Mouse (Mus musculus): ENCODE measurements at regions not wholly inside any gene's neighbourhood (a gene's known extent, or its start where the extent isn't known, plus 50 kb on each side); places are given as distances from the start of the nearest gene placed in this dataset.
"Not testable (repeated sequence)": the region's sequence is repeated elsewhere in the genome, so short reads cannot be mapped to it uniquely, and the experiment has no call there.

DNA sequence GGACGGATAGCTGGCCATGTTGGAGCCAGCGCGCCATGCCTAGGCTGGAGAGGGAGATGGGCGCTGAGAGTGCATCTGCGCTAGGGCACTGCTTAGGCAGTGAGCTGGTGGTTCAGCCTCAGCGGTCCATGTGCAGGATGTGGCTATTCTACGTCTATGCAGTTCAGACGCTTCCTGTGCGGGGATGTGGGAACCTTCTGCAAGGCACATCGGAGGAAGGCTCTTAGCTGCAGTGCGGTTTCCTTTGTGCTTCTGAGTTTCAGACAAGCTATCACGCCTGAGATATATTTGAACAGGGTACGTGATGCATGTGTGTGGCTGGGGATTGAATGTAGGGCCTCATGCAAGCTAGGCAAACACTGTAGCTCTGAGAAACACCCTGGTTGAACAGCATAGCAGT is 54.4 kb upstream of the Lrpprc start:
- H3K4me3 ChIP-seq = no peak overlapping the region
- no peak overlapping the region for H3K27ac ChIP-seq
- H3K27me3 ChIP-seq (replicated peaks) = peaks cover 8% of the 10 kb centered on the region
- H3K36me3 ChIP-seq = no peaks in the 10 kb centered on the region
- H3K4me2 ChIP-seq = no peak overlapping the region
- WGBS (ENCODE audit: insufficient replicate concordance) = 49% methylated on average over 13 of the region's 13 CpGs
- ATAC-seq = 0 out of 2 replicates have a peak, but pooled peaks have one; percentile 30
- H3K4me1 ChIP-seq = no peaks in the 10 kb centered on the region
- H3K9ac ChIP-seq = no peak overlapping the region
- H3K9me3 ChIP-seq (replicated peaks) = no peaks in the 10 kb centered on the region

DNA sequence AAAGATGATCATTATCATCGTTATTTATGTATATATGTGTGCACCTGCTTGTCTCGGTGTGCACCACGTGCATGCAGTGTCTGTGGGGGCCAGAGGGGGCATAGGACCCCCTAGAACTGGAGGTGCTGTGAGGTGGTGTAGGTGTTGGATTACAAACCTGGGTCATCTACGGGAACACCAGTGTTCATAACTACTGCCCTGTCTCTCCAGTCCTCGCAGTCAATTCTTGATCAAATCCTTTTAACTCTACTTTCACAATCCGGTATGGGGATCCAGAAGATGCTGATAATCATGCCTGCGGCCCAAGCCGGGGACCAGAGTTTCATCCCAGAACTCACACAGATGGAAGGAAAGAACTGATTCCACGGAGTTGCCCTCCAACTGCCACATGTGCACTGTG is 55.6 kb upstream of the Lrpprc start:
- Histone ChIP-seq H3K4me1 (no peaks in the 10 kb centered on the region), H3K27me3 (replicated peaks) (peaks cover 8% of the 10 kb centered on the region), H3K9me3 (replicated peaks) (no peaks in the 10 kb centered on the region), H3K36me3 (no peaks in the 10 kb centered on the region), H3K27ac (no peak overlapping the region), H3K9ac (no peak overlapping the region), H3K4me2 (no peak overlapping the region), H3K4me3 (no peak overlapping the region)
- no peak for ATAC-seq
- 67% methylated on average over 9 of the region's 9 CpGs for WGBS (ENCODE audit: insufficient replicate concordance)

DNA sequence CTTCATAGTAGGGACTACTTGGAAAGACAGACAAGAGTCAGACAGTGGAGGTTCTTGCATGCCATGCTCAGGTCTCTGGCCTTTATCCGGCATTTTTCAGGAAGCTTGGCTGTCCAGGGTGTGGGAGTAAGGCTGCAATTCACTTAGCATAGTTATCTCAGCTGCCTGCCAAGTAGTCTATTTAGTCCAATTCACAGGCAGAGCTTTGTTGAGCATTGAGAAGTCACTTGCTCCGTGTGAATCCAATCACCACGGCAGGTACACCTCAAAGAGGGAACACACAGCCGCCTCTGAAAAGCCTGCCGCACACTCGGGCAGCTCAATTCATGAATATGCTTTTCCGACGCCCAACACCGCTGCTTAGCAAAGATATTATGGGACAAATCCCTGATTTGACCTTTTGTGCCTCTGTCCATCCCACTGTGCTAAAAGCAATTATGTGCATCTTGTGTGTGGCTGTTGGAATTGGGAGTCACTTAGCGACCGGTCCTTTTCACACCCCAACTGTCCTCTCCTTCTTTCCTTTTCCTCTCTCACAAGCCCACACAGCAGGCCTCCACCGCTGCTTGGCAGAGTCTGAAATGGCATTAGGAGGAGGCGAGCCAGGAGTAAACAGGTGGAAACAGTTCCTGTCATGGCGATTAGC is 57.9 kb upstream of the Lrpprc start:
- Histone ChIP-seq H3K9ac (no peak overlapping the region), H3K4me2 (no peak overlapping the region), H3K4me3 (no peak overlapping the region), H3K27ac (no peak overlapping the region), H3K9me3 (replicated peaks) (no peaks in the 10 kb centered on the region), H3K36me3 (no peaks in the 10 kb centered on the region), H3K27me3 (replicated peaks) (peaks cover 8% of the 10 kb centered on the region), H3K4me1 (no peaks in the 10 kb centered on the region)
- ATAC-seq = no peak
- 52% methylated on average over 14 of the region's 14 CpGs for WGBS (ENCODE audit: insufficient replicate concordance)

DNA sequence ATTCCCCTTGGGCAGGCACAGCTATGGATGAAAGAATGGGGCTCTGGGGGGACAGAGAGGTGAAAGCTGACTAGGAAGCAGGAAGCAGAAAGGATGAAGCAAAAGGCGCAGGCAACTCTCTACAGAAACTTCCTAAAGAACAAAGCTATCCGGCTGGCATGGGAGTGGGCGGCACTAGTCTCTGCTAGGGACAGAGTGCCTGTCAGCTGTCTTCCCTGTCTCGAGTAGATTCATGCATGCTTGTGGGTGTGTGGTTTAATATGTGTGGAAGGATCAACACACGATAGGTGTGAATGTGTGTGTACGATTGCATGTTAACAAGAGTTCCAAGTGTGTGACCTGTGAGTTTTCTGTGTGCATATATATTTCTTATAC is 58.4 kb upstream of the Lrpprc start:
- H3K4me1 ChIP-seq = no peaks in the 10 kb centered on the region
- ATAC-seq = no peak
- H3K27ac ChIP-seq = no peak overlapping the region
- peaks cover 8% of the 10 kb centered on the region for H3K27me3 ChIP-seq (replicated peaks)
- no peak overlapping the region for H3K4me3 ChIP-seq
- H3K36me3 ChIP-seq = no peaks in the 10 kb centered on the region
- 64% methylated on average over 6 of the region's 6 CpGs for WGBS (ENCODE audit: insufficient replicate concordance)
- H3K9me3 ChIP-seq (replicated peaks) = no peaks in the 10 kb centered on the region
- H3K9ac ChIP-seq = no peak overlapping the region
- no peak overlapping the region for H3K4me2 ChIP-seq

DNA sequence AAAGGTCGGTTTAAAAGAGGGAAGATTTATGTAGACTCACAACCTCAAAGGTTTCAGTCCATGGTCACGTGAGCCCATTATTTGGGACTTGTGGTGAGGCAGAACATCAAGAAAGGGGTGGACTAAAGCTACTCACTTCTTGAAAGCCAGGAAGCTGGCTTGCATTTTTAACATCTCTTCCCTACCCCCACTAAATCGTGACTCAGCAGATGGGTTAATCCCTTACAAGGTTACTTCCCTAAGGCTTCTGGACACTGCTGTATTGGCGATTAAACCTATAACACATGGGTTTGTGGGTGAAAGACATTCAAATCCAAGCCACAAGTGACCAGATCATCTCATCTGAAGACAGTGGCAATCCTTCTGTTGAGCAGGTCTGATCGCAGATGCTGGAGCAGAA is 59.9 kb upstream of the Lrpprc start:
- H3K27ac ChIP-seq = no peak overlapping the region
- ATAC-seq = no peak

DNA sequence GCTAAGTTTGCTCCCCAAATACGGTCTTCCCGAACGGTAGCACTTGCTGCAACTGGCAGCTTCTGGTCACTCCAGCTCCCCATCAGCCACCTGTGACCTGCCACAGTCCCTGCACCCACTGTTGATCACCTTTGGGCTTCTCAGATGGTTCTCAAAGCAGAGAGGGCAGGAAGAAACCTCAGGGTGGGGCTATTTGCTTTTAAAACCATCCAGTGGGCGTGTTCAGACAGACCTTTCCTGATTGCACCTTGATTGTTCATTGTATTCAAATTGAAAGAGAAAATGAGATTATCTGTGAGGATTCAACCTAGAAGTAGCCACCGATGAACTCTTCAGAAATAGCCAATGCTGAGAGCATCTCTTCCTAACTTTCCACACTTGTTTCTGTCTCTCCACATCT is 60.3 kb upstream of the Lrpprc start:
- Histone ChIP-seq H3K4me1 (no peaks in the 10 kb centered on the region), H3K27ac (no peak overlapping the region), H3K27me3 (replicated peaks) (no peaks in the 10 kb centered on the region), H3K9ac (no peak overlapping the region), H3K4me2 (no peak overlapping the region), H3K36me3 (no peaks in the 10 kb centered on the region), H3K9me3 (replicated peaks) (no peaks in the 10 kb centered on the region), H3K4me3 (no peak overlapping the region)
- 63% methylated on average over 5 of the region's 5 CpGs for WGBS (ENCODE audit: insufficient replicate concordance)
- no peak for ATAC-seq

More for the DNA sequence above, 59.9 kb upstream of the Lrpprc start:
- no peaks in the 10 kb centered on the region for H3K36me3 ChIP-seq
- H3K4me2 ChIP-seq = no peak overlapping the region
- H3K9me3 ChIP-seq (replicated peaks) = no peaks in the 10 kb centered on the region
- H3K4me1 ChIP-seq = no peaks in the 10 kb centered on the region
- no peak overlapping the region for H3K9ac ChIP-seq
- no peaks in the 10 kb centered on the region for H3K27me3 ChIP-seq (replicated peaks)
- H3K4me3 ChIP-seq = no peak overlapping the region
- 41% methylated on average over 5 of the region's 5 CpGs for WGBS (ENCODE audit: insufficient replicate concordance)

DNA sequence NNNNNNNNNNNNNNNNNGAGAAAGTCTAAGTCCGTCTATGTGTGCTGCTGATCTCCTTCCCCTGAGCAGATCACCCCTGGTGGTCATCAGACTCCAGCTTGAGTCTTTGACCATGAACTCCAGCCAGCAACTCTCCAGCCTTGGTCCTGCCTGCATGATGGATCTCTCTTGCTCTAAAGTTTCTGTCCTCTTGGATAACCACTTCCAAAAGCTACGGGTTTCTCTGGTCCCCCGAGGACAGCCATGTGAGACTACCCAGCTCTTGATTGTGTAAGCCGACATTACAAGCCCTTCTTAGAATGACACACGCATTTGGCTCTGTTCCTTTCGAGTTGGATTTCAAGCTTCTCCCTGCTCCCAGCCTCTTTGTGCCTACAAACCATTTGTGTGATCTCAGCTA is 66.4 kb upstream of the Lrpprc start:
- Histone ChIP-seq H3K4me2 (no peak overlapping the region), H3K9me3 (replicated peaks) (no peaks in the 10 kb centered on the region), H3K27me3 (replicated peaks) (no peaks in the 10 kb centered on the region), H3K9ac (no peak overlapping the region), H3K36me3 (no peaks in the 10 kb centered on the region), H3K4me1 (0 out of 2 replicates have a peak, but pooled peaks cover 2% of the 10 kb centered on the region), H3K4me3 (no peak overlapping the region), H3K27ac (no peak overlapping the region)
- ATAC-seq = no peak
- WGBS (ENCODE audit: insufficient replicate concordance) = 65% methylated on average over 6 of the region's 6 CpGs

DNA sequence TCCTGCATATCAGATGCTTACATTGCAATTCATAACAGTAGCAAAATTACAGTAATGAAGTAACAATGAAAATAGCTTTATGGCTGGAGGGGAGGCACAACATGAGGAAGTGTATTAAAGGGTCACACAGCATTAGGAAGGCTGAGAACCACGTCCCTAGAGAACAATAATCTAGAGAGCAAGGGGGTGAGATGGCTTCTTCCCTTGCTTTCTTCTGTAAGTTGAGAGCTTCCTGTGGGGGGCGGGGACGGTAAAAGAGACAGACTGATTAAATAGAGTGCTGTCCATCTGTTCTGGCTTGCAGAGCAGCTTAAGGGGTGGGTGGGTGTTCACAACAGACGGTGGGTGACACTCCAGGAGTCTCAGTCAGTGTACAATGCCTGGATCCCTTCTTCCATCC is 68.2 kb upstream of the Lrpprc start:
- Histone ChIP-seq H3K4me1 (0 out of 2 replicates have a peak, but pooled peaks cover 2% of the 10 kb centered on the region), H3K9ac (no peak overlapping the region), H3K27me3 (replicated peaks) (no peaks in the 10 kb centered on the region), H3K9me3 (replicated peaks) (no peaks in the 10 kb centered on the region), H3K4me3 (no peak overlapping the region), H3K27ac (no peak overlapping the region), H3K4me2 (no peak overlapping the region), H3K36me3 (no peaks in the 10 kb centered on the region)
- ATAC-seq = no peak
- 16% methylated on average over 4 of the region's 4 CpGs for WGBS (ENCODE audit: insufficient replicate concordance)

DNA sequence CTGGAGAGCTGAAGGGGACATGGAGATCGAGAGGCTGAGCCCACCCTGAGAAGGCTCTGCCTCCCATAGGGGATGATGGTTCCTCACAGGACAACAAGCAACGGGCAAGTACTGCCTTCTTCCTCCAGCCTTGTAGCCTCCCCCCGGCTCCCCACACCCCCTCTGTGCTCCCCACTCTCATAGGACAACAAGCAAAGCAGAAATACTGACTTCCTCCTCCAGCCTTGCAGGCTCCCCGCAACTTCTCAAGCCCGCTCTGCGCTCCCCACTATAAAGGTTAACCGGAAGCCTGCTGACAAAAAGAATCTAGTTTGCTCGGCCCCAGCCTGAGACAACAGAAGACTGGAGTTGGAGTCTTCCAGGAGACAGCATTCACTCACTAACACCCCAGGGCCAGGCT is 69.3 kb upstream of the Lrpprc start:
- no peaks in the 10 kb centered on the region for H3K27me3 ChIP-seq (replicated peaks)
- WGBS (ENCODE audit: insufficient replicate concordance) = 41% methylated on average over 8 of the region's 8 CpGs
- 0 out of 2 replicates have a peak, but pooled peaks cover 2% of the 10 kb centered on the region for H3K4me1 ChIP-seq
- H3K9me3 ChIP-seq (replicated peaks) = no peaks in the 10 kb centered on the region
- no peak for ATAC-seq
- no peaks in the 10 kb centered on the region for H3K36me3 ChIP-seq
- peak overlapping the region; percentile 14; the same call in 1 of the 2 replicates for H3K27ac ChIP-seq
- H3K9ac ChIP-seq = no peak overlapping the region
- H3K4me3 ChIP-seq = no peak overlapping the region
- no peak overlapping the region for H3K4me2 ChIP-seq

DNA sequence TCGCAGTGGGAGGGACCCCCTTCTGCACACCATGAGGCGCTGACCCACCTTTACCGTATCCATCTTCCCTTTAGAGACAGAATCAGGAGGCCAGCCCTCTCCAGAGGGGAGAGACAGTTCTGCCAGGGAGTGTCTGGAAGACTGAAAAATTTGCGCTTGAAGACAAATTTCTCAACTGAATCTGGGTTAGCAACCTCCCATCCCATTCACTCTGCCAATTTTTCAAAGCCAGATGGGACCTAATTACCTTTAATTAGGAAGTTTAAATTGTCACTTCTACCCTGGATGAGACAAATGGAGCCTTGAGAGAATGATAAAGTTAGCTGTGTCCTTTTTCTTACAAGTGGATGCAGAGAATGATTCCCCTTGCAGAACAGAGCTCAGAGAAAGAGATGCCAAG is 70.2 kb upstream of the Lrpprc start:
- H3K9ac ChIP-seq = no peak overlapping the region
- no peaks in the 10 kb centered on the region for H3K27me3 ChIP-seq (replicated peaks)
- ATAC-seq = no peak
- H3K4me3 ChIP-seq = no peak overlapping the region
- H3K27ac ChIP-seq = no peak overlapping the region
- H3K4me2 ChIP-seq = no peak overlapping the region
- 67% methylated on average over 4 of the region's 4 CpGs for WGBS (ENCODE audit: insufficient replicate concordance)
- H3K9me3 ChIP-seq (replicated peaks) = no peaks in the 10 kb centered on the region
- H3K4me1 ChIP-seq = 0 out of 2 replicates have a peak, but pooled peaks cover 2% of the 10 kb centered on the region
- no peaks in the 10 kb centered on the region for H3K36me3 ChIP-seq

DNA sequence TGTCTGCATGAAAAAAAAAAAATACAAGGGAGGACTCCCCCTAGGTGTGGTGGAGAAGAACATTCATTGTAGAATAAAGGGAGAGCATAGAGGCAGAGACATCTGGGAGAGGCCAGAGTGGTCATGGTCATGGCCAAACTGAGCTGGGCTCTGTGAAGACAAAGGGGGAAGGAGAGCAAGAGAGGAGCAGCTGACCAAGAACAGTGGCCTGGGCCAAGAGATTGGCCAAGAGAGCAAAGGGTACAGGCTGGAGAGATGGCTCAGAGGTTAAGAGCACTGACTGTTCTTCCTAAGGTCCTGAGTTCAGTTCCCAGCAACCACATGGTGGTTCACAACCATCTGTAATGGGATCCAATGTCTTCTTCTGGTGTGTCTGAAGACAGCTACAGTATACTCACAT is 73.6 kb upstream of the Lrpprc start:
- not testable (repeated sequence) for H3K9me3 ChIP-seq (replicated peaks); H3K36me3 ChIP-seq; H3K4me1 ChIP-seq; ATAC-seq; H3K4me2 ChIP-seq; H3K27ac ChIP-seq; H3K27me3 ChIP-seq (replicated peaks); H3K4me3 ChIP-seq; H3K9ac ChIP-seq

DNA sequence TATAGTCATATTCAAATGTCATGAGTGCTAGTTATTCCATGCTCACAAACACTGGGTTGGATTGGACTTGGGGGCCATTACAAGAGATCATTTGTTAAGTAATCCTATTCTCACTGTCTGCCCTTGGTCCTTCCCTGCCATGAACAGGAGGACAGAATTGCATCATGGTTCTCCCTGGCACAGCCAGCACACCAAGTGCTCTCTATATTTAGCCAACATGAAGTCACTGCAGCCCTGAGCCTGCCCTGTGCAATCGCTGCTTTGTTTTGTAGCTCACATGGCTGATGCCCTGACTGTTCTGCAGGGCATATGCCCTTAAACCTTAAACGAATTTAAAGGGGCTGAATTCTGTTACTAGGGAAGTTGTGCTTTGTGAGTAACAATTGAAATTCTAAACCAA is 74.6 kb upstream of the Lrpprc start:
- WGBS (ENCODE audit: insufficient replicate concordance) = 49% methylated on average over 2 of the region's 2 CpGs
- Histone ChIP-seq H3K36me3 (no peaks in the 10 kb centered on the region), H3K4me3 (no peak overlapping the region), H3K4me2 (no peak overlapping the region), H3K27ac (no peak overlapping the region), H3K4me1 (no peaks in the 10 kb centered on the region), H3K9ac (no peak overlapping the region), H3K27me3 (replicated peaks) (no peaks in the 10 kb centered on the region), H3K9me3 (replicated peaks) (no peaks in the 10 kb centered on the region)
- no peak for ATAC-seq

DNA sequence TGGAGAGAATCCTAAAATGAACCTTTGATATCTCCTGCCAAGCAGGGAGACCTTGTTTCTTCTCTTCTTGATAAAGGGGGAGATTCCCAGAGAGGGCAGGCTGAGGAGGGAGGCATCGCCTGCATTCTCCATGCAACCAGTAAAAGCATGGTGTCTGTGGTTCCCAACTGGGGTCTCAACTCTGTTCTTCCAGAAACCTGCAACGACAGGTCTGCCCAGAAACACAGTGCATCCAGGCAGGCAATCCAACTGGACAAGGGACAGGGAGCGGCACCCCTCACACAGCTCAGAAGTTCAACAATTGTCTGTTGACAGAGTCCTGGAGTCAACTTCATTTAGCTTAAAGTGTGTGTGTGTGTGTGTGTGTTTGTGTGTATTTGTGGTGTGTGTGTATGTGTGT is 75.0 kb upstream of the Lrpprc start:
- no peak for ATAC-seq
- Histone ChIP-seq H3K4me2 (no peak overlapping the region), H3K27me3 (replicated peaks) (no peaks in the 10 kb centered on the region), H3K9ac (no peak overlapping the region), H3K27ac (no peak overlapping the region), H3K4me1 (no peaks in the 10 kb centered on the region), H3K36me3 (no peaks in the 10 kb centered on the region), H3K4me3 (no peak overlapping the region), H3K9me3 (replicated peaks) (no peaks in the 10 kb centered on the region)
- 67% methylated on average over 3 of the region's 3 CpGs for WGBS (ENCODE audit: insufficient replicate concordance)
